Mouse (Mus musculus): ENCODE measurements around the gene Slc26a11.

Gene Slc26a11

DNA sequence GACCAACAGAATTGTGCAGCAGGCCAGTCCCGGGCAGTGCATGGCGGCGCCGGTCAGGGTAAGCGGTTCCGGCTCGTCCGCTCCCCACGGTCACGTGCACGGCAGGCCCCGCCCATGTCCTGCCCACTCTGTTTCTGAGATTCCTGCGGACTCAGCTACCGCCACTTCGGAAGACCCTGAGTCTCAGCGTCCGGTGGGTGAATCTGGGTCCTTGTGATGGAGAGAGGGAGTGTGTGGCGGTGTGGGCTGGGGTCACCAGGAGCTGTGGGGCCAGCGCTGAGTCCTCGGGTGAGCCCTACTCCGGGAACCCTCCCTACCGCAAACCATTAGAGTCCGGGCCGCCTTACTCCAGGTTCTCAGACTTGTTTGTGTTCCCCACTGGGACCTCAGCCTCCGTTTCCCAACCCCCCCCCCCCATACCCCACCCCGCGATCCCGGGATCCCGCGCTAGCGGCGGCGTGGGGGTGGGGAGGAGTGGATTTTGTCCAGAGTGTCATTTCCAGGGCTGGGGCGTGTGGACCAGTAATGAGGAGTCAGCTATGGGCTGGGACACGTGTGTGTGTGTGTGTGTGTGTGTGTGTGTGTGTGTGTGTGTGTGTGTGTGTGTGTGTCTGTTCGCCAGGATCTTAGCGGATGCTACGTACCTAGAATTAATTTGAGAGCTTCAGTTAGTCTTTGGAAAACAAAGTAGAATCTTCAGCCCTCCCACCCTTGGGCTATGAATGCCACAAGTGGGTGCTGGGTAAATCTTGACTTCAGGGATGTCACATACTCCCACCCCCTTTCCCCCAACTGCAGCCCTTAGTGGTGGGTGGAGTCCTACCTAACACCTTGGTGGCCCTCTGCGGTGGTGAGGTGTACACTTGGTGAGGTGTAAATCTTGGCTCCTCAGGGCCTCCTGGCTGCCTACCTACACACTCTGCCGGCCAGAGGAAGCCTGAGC lies at the start of gene Slc26a11, which contains the start of gene Sgsh:
Slc26a11 (plus strand) TSS at position 115 of the 943 bp plus-strand sequence.
Sgsh (minus strand) TSS at position 94 of the 943 bp plus-strand sequence.
- peak; percentile 76 for DNase-seq

GRCm38 (mm10) chr11:119306762-119307657 lies 48.3 kb upstream of the Slc26a11 start:
- no peak for DNase-seq

DNA sequence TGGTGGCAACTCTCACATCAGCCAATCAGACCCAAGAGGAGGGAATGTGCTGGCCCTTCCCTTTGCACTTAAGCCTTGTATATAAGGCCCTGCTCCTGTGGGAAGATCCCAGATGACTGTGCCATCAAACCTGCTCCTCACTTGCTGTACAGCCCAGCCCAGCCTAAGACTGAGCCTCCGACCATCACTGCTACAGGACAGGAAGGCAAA lies 47.8 kb upstream of the Slc26a11 start, which contains the start of gene Card14:
Card14 (plus strand) TSS at position 111 of the 210 bp plus-strand sequence.
- DNase-seq: no peak

DNA sequence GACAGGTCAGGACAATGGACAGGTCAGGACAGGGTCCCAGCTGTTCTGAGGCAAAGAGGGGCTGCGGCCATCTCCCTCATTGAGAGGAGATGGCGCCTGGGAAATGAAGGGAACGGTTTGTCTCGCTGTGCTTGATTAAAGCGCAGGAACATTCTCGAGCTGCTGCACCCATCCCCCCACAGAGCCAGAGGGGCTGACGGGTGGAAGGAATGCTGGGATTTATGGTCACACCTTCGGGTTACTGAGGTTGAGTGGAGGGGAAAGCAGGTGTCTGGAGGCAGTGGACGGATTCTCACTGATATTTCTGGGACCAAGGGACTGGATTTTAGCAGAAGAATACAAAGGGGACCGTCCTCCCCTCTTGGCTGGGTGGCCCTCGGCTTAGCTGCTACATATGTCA lies 47.4 kb upstream of the Slc26a11 start:
- no peak for DNase-seq

GRCm38 (mm10) chr11:119310621-119311020 lies 44.7 kb upstream of the Slc26a11 start:
- DNase-seq: no peak

- DNase-seq: no peak
These were observed 41.0 kb upstream of the Slc26a11 start for GRCm38 (mm10) chr11:119314252-119314936.

DNA sequence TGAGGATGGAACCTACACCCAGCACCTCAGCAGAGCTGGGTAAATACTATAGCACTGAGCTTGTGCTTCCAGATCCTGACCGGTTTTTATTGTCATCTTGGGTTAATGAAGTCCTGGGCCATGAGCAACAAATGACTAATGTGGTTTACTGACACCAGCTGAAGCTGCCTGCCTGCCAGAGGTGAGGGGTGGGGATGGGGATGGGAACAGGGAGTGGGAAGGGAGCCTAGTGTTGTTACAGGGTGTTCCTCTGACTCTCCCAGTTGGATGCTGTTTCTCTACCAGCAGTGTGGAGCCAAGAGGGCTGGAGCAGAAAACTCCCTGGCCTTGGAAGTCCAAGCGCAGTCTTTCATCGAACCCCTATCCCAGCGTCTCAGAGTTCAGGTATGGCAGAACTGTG lies 38.6 kb upstream of the Slc26a11 start:
- no peak for DNase-seq

DNA sequence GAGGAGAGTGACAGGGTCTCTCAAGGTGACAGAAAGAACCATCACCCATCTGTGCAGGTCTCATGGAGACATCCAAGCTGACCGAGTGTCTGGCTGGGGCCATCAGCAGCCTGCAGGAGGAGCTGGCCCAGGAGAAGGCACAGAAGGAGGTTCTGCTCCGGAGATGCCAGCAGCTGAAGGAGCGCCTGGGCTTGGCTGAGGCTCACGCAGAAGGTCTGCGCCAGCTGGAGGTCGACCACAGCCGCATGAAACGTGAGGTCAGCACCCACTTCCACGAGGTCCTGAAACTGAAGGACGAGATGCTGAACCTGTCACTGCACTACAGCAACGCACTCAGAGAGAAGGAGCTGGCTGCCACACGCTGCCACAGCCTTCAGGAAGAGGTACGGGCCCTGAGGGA lies 32.8 kb upstream of the Slc26a11 start:
- DNase-seq: no peak

DNA sequence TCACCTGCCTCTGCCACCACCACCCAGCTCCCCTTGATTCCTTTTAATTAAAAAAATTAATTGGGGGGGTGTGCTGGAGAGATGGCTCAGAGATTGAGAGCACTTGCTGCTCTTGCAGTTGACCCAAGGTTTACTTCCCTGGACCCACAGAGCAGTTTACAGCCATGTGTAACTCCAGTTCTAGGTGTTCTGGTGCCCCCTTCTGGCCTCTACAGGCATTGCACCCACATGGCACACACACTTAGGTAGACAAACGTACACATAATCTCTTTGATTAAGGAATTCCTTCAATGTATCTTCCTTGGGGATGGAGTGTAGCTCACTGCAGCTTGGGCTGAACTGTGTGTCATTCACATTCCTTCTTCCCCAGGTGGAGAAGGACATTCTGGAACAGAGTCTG lies 30.3 kb upstream of the Slc26a11 start:
- no peak for DNase-seq

GRCm38 (mm10) chr11:119330592-119330991 lies 24.8 kb upstream of the Slc26a11 start:
- DNase-seq: no peak

DNA sequence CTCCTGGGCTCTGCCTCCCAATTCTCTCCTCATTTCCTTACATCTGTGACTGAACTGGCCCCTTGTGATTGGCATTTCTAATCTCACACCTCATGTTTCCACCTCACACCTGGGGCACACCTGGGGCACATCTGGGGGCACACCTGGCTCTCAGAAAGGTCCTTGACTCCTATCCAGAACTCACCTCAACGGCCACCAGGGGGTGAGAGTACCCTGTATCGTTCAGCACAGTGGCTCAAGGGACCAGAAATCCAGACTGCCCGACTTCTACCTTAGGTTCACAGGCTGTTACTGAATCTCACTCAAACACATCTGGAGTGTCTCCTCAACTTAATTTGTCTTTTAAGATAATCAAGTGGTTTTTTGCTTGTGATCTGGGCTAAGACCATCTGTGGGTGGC lies 23.4 kb upstream of the Slc26a11 start:
- DNase-seq: peak; percentile 52

- no peak for DNase-seq
These were observed 16.9 kb upstream of the Slc26a11 start for GRCm38 (mm10) chr11:119338271-119339059.

DNA sequence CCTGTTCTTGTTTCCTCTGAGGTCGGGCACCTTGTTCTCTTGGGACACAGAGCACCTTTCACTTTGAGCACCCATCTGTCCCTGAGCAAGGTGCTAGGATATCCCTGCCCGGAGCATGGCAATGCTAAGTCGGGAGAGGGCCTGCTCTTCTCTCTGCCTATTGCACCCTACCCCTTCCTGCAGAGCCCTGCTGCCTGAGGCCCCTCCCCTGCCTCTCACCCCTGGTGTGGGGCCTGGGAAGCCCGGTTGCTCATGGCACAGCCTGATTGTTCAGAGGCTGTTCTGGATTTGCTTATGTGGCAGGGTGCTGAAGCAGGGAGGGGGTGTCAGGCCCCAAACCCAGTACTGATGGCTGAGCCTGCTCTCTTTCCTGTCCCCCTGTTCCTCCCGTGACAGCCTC lies 16.2 kb upstream of the Slc26a11 start:
- no peak for DNase-seq

DNA sequence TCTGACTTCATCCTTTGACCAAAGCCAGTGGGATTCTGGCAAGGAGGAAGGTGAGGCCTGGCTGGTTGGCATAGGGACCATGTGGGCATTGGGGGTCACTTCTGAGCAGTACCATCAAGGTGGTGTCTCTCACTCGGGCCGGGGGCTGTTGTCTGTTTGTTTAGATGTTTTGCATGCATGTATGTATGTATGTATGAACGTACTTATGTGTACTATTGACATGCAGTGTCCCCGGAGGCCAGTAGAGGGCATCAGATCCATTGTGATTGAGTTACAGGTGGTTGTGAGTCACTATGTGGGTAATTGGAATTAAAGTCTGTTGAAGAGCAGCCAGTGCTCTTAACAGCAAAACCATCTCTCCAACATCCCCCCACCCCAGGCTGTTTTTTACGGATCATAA lies 15.7 kb upstream of the Slc26a11 start:
- DNase-seq: peak; percentile 88

- no peak for DNase-seq
These were observed 11.2 kb upstream of the Slc26a11 start for GRCm38 (mm10) chr11:119344178-119344577.

- DNase-seq: peak; percentile 57
These were observed 10.5 kb upstream of the Slc26a11 start for GRCm38 (mm10) chr11:119344865-119345264.

- no peak for DNase-seq
These were observed 8.2 kb upstream of the Slc26a11 start for GRCm38 (mm10) chr11:119347125-119347524.

DNA sequence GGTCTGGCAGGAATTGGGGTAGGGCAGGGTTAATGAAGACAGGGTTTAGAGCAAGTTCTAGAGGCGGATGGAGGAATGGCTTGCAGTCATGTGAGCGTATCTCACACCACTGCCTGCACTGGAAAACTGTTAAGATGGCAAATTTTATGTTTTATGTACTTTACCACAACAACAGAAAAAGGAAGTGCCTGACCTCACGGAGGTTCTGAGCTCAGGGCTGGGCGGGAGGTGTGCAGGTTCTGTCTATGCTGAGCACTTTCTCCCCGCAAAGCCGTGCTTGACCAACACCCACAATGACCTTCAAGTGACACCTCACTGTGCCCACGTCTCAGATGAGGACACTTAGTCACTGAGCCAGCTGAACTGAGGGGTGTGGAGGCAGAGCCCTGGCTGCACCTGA lies 3.2 kb upstream of the Slc26a11 start:
- DNase-seq: no peak

DNA sequence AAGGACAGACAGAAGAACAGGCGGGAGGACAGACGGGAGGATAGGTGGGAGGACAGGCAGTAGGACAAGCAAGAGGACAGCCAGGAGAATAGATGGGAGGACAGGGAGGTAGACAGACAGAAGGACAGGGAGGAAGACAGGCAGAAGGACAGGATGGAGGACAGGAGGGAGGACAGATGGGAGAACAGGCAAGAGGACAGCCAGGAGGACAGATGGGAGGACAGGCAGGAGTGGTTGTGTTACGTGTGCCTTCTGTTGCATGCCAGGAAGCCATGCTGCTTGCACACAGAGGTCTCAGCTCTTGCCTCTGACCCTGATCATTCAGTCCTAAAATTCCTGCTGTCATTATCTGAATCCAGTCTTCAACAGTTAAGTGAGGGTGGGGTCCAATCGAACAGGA lies 1.4 kb upstream of the Slc26a11 start:
- no peak for DNase-seq

DNA sequence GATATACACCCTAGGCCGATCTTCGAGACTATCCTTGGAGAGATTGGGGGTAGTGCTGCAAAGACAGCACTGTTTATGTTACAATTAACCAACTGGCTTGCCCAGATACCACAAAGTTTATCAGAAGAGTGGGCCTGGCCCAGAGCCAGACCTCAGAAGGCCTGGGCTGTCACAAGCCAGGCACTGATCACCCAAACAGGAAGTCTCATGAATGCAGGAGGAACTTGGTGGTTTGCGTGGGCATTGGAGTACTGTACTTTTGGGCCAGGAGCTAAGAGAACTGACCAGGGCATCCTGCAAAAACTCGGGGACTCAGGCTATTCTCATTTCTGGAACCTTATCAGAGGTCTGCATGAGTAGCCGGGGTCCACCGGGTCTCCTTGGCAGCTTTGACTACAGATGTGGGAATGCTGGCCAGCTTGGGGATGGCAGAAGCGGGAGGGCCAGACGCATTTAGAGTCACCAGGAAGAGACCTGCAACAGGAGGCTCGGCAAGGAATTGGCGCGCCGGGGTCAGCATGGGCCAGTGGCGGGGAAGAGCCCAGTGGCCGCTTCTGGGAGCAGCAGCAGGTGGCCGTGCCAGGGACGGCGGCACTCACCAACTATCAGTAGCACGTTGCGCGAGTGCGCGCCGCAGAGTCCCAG lies 437 bp upstream of the Slc26a11 start:
- DNase-seq: no peak

DNA sequence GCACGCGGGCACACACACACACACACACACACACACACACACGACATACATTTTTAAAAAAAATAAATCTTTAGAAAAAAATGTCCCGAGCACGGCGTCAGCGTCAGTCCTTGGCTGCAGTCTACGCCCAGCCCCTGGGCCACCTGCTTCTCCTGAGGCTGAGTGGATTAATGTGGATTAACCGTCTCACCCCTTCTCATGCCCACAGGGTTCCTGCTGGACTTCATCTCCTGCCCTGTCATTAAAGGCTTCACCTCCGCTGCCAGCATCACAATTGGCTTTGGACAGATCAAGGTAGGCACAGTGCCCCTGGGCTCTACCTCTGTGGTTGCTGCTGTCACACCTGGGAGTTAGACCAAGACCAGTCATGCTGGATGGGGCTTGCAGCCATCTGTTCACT lies 3.7 kb downstream of the Slc26a11 start:
- DNase-seq: no peak
